Mouse (Mus musculus): ENCODE data around the gene Dnajc17. TPM values are rescaled to one million over a fixed set of nuclear protein-coding genes. Genes with fewer than 3 reads are reported as not detected.

The Dnajc17 gene
- polyA plus RNA-seq (2014; fragmentation: Nextera tagmentation; extraction: Ambion mirVana), result 25.9 and 26.2 TPM in 2 replicates

DNA sequence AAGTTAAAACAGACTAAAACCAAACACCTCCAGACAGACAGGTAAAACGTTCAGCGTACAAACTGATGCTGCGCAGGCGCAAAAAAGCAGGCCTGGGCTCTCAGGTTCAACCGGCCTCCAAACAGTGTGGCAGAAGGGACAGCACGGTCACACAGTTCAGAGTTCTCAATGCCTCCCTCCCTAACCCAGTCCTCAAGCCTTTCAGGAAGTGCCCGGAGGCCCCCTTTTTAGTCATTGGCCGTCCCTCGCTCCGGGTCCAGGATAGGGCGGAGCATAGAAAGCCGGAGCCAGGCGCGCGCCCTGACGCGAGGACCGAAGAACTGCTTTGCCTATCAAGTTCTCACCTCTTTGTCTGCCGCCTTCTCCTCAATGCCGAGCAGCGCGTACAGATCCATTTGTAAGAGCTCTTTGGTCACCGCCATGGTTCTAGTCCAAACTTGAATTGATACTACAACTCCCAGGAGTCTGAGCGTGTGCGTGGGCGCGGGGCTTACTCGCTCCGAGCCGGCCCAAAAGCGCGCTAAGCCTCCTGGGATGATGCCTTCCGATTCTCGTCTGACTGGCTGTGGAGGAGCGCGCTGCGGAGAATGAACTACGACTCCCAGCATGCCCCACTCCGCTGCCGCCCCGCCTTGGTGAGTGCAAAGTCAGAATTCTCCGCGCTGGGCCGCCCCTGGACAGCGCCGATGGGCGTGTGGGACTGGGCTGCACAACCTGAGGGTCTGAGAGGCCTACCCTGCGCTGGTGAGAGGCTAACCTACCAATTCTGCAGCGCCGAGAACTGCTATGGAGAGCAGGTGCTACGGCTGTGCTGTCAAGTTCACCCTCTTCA is at the start of gene Dnajc17, which contains the start of gene Zfyve19:
Gene Dnajc17 (minus strand): TSS at position 452 of the 832 bp plus-strand sequence.
Gene Zfyve19 (plus strand): TSS at position 274 of the 832 bp plus-strand sequence.
- Histone ChIP-seq H3K9ac (replicated peaks; ENCODE audit: low read length) (peak within 1 kb of the TSS; percentile 74), H3K9me3 (replicated peaks; ENCODE audit: control insufficient read depth, low read length) (no peaks in the 10 kb centered on the region), H3K4me1 (ENCODE audit: control insufficient read depth, insufficient read depth, low read length) (0 out of 2 replicates have a peak, but pooled peaks cover 3% of the 10 kb centered on the region), H3K27me3 (ENCODE audit: control insufficient read depth, insufficient read depth, low read length) (no peaks in the 10 kb centered on the region), H3K27ac (replicated peaks; ENCODE audit: low read depth, low read length) (peak within 1 kb of the TSS; percentile 64), H3K36me3 (replicated peaks; ENCODE audit: control insufficient read depth, insufficient read depth, low read depth, low read length) (no peaks in the 10 kb centered on the region), H3K4me3 (ENCODE audit: low read depth, low read length) (peak within 1 kb of the TSS; percentile 73), H3K4me2 (ENCODE audit: low read depth, low read length) (peak within 1 kb of the TSS; percentile 49)
- ATAC-seq (replicated peaks; ENCODE audit: insufficient number of reproducible peaks, low FRiP score, low TSS enrichment, low read depth), result peak; percentile 99
- peak; percentile 99 for DNase-seq (ENCODE audit: low spot score)
- WGBS, result under 1% methylated on average over 51 of the region's 51 CpGs

DNA sequence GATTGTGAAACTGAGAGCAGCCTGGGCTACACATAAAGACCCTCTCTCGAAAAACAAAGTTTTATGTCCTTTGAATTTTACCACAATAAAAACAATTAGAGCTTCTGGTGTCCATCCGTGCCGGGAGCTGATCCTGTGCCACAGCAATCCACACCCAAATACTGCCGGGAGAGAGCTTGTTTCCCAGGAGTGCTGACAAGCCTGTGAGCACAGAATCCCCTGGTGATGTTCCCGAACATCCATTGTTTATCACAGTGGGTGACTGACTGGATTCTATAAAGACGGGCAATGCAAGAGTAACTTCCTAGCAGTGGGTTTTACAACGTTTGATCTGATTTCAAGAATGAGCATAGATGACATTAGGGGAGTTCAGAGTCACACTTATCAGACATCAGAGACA is 46.4 kb upstream of the Dnajc17 start:
- Histone ChIP-seq H3K9ac (replicated peaks; ENCODE audit: low read length) (peak overlapping the region; percentile 22; the same call in 1 of the 2 replicates), H3K36me3 (replicated peaks; ENCODE audit: control insufficient read depth, insufficient read depth, low read depth, low read length) (no peaks in the 10 kb centered on the region), H3K4me1 (ENCODE audit: control insufficient read depth, insufficient read depth, low read length) (no peaks in the 10 kb centered on the region), H3K9me3 (replicated peaks; ENCODE audit: control insufficient read depth, low read length) (no peaks in the 10 kb centered on the region), H3K27ac (replicated peaks; ENCODE audit: low read depth, low read length) (no peak overlapping the region), H3K4me2 (ENCODE audit: low read depth, low read length) (no peak overlapping the region), H3K4me3 (ENCODE audit: low read depth, low read length) (no peak overlapping the region), H3K27me3 (ENCODE audit: control insufficient read depth, insufficient read depth, low read length) (no peaks in the 10 kb centered on the region)
- ATAC-seq (replicated peaks; ENCODE audit: insufficient number of reproducible peaks, low FRiP score, low TSS enrichment, low read depth) (no peak), DNase-seq (ENCODE audit: low spot score) (no peak)
- 19% methylated on average over 7 of the region's 7 CpGs for WGBS

DNA sequence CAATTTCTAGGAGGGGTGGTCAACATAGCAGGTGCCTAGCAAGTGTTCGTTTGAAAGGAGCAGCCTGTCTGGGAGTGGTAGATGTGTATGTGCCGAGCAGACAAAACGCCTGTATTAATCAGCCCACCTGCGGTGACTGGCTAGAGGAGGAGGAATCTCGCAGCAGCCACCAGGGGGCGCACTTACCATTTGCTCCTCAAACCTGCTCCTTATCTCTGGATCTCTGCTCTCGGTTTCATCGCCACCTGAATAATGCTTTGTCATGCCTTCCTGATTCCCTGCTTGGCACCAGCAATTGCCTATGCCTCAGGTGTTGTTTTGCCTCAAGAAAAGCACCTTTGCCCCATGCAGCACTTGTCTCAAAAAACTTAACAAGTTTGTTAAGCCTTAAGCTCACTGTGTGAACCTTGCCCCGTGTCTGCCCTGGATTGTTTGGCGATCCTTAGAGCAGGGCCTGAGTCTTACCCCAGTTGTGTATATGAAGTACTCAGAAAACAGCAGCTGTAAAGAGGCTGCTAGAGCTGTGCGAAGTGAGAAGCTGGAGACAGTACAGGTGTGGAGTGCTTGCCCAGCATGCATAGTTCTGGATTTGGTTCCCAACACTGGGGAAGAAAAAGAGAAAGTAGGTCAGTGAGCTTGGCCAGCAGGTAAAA is 42.4 kb upstream of the Dnajc17 start:
- H3K9ac ChIP-seq (replicated peaks; ENCODE audit: low read length), result no peak overlapping the region
- H3K9me3 ChIP-seq (replicated peaks; ENCODE audit: control insufficient read depth, low read length), result no peaks in the 10 kb centered on the region
- H3K36me3 ChIP-seq (replicated peaks; ENCODE audit: control insufficient read depth, insufficient read depth, low read depth, low read length), result no peaks in the 10 kb centered on the region
- DNase-seq (ENCODE audit: low spot score), result peak; percentile 90
- H3K4me3 ChIP-seq (ENCODE audit: low read depth, low read length), result no peak overlapping the region
- 15% methylated on average over 11 of the region's 11 CpGs for WGBS
- no peaks in the 10 kb centered on the region for H3K27me3 ChIP-seq (ENCODE audit: control insufficient read depth, insufficient read depth, low read length)
- H3K4me1 ChIP-seq (ENCODE audit: control insufficient read depth, insufficient read depth, low read length), result no peaks in the 10 kb centered on the region
- no peak overlapping the region for H3K27ac ChIP-seq (replicated peaks; ENCODE audit: low read depth, low read length)
- H3K4me2 ChIP-seq (ENCODE audit: low read depth, low read length), result no peak overlapping the region
- ATAC-seq (replicated peaks; ENCODE audit: insufficient number of reproducible peaks, low FRiP score, low TSS enrichment, low read depth), result peak; percentile 73

DNA sequence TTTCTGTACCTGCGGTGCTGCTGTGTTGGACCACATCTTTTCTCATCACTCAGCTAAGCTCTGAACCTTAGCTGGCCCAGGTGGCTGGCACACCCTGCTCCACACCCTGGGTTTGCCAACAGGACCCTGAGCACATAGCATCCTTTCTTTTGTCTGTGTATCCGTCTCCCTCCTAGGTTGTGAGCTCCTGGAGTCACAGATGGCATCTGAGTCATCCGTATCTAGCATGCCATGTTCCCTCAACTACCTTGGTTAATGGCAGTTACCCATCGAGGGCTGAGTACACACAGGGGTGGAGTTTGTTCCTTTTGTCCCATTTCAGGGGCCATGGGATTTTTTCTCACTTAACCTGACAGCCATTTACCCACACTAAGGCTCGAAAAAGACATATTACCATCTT is 41.8 kb upstream of the Dnajc17 start:
- Histone ChIP-seq H3K4me2 (ENCODE audit: low read depth, low read length) (no peak overlapping the region), H3K4me1 (ENCODE audit: control insufficient read depth, insufficient read depth, low read length) (no peaks in the 10 kb centered on the region), H3K9ac (replicated peaks; ENCODE audit: low read length) (0 out of 2 replicates have a peak overlapping the region, but pooled peaks have one; percentile 9), H3K27me3 (ENCODE audit: control insufficient read depth, insufficient read depth, low read length) (no peaks in the 10 kb centered on the region), H3K9me3 (replicated peaks; ENCODE audit: control insufficient read depth, low read length) (no peaks in the 10 kb centered on the region), H3K27ac (replicated peaks; ENCODE audit: low read depth, low read length) (no peak overlapping the region), H3K4me3 (ENCODE audit: low read depth, low read length) (no peak overlapping the region), H3K36me3 (replicated peaks; ENCODE audit: control insufficient read depth, insufficient read depth, low read depth, low read length) (no peaks in the 10 kb centered on the region)
- WGBS, result 61% methylated on average over 5 of the region's 5 CpGs
- ATAC-seq (replicated peaks; ENCODE audit: insufficient number of reproducible peaks, low FRiP score, low TSS enrichment, low read depth) (no peak), DNase-seq (ENCODE audit: low spot score) (no peak)

DNA sequence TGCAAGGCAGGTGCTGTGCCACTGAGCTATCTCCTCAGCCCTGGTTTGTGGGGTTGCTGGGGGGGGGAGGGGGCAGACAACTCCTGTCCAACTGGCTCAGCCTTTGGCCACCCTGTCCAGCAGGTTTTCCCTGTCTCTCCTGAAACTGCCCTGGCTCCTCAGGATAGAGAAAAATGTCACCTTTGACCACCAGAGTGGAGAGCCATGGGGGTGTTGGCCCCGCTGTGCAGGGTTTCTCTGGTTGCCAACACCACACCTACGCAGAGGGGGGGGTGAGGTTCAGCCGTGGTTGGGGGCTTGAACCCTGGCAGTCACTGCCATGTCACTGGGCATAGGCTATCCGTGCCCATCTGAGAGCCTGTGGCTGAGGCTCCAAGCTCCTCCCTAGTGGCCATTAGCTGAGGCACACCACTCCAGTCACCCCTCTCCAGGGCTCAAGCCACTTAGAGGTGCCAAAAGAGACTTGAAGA is 41.0 kb upstream of the Dnajc17 start:
- Histone ChIP-seq H3K9ac (replicated peaks; ENCODE audit: low read length) (no peak overlapping the region), H3K27ac (replicated peaks; ENCODE audit: low read depth, low read length) (no peak overlapping the region), H3K4me3 (ENCODE audit: low read depth, low read length) (no peak overlapping the region), H3K4me2 (ENCODE audit: low read depth, low read length) (no peak overlapping the region), H3K9me3 (replicated peaks; ENCODE audit: control insufficient read depth, low read length) (no peaks in the 10 kb centered on the region), H3K36me3 (replicated peaks; ENCODE audit: control insufficient read depth, insufficient read depth, low read depth, low read length) (no peaks in the 10 kb centered on the region), H3K27me3 (ENCODE audit: control insufficient read depth, insufficient read depth, low read length) (no peaks in the 10 kb centered on the region), H3K4me1 (ENCODE audit: control insufficient read depth, insufficient read depth, low read length) (no peaks in the 10 kb centered on the region)
- ATAC-seq (replicated peaks; ENCODE audit: insufficient number of reproducible peaks, low FRiP score, low TSS enrichment, low read depth) (no peak), DNase-seq (ENCODE audit: low spot score) (no peak)
- whole genome bisulfite sequencing, result 58% methylated on average over 4 of the region's 4 CpGs

DNA sequence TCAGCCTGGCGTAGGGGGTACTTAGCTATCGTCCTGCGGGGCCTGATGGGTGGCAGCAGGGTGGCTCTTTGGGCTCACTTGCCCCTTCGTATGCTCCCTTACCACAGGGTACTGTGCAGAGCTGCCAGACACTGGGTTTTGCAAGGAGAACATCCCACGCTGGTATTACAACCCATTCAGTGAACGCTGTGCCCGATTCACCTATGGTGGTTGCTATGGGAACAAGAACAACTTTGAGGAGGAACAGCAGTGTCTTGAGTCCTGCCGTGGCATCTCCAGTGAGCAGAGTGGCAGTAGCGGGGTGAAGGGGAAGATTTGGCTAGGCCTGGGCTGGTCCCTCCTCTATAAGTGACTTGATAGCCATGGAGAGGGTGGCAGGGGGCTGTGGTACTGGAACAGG is 39.3 kb upstream of the Dnajc17 start:
- Histone ChIP-seq H3K27me3 (ENCODE audit: control insufficient read depth, insufficient read depth, low read length) (no peaks in the 10 kb centered on the region), H3K4me3 (ENCODE audit: low read depth, low read length) (no peak overlapping the region), H3K9me3 (replicated peaks; ENCODE audit: control insufficient read depth, low read length) (no peaks in the 10 kb centered on the region), H3K27ac (replicated peaks; ENCODE audit: low read depth, low read length) (no peak overlapping the region), H3K9ac (replicated peaks; ENCODE audit: low read length) (no peak overlapping the region), H3K4me1 (ENCODE audit: control insufficient read depth, insufficient read depth, low read length) (no peaks in the 10 kb centered on the region), H3K4me2 (ENCODE audit: low read depth, low read length) (no peak overlapping the region), H3K36me3 (replicated peaks; ENCODE audit: control insufficient read depth, insufficient read depth, low read depth, low read length) (no peaks in the 10 kb centered on the region)
- ATAC-seq (replicated peaks; ENCODE audit: insufficient number of reproducible peaks, low FRiP score, low TSS enrichment, low read depth), result no peak
- no peak for DNase-seq (ENCODE audit: low spot score)
- 84% methylated on average over 9 of the region's 9 CpGs for WGBS

DNA sequence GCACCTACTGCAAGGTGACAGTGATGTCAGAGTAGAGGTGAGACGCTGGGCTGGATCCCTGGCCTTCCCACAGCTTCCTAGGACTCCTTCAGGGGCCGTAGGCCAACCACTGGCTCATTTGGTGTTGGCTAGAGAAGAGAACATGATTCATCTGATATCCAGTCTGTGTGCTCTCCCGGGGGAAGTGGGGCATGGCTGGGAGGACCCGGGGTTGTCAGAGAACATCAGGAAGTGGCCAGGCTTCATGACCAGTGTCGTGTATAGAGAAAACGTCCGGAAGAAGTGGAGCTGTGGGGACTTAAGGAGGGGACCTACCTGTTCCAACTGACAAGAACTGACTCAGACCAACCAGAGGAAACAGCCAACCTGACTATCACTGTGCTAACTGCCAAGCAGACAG is 36.7 kb upstream of the Dnajc17 start:
- Histone ChIP-seq H3K4me2 (ENCODE audit: low read depth, low read length) (no peak overlapping the region), H3K4me3 (ENCODE audit: low read depth, low read length) (no peak overlapping the region), H3K4me1 (ENCODE audit: control insufficient read depth, insufficient read depth, low read length) (no peaks in the 10 kb centered on the region), H3K27ac (replicated peaks; ENCODE audit: low read depth, low read length) (no peak overlapping the region), H3K36me3 (replicated peaks; ENCODE audit: control insufficient read depth, insufficient read depth, low read depth, low read length) (no peaks in the 10 kb centered on the region), H3K9ac (replicated peaks; ENCODE audit: low read length) (no peak overlapping the region), H3K9me3 (replicated peaks; ENCODE audit: control insufficient read depth, low read length) (no peaks in the 10 kb centered on the region), H3K27me3 (ENCODE audit: control insufficient read depth, insufficient read depth, low read length) (no peaks in the 10 kb centered on the region; the same call in 1 of the 2 replicates)
- DNase-seq (ENCODE audit: low spot score), result no peak
- no peak for ATAC-seq (replicated peaks; ENCODE audit: insufficient number of reproducible peaks, low FRiP score, low TSS enrichment, low read depth)
- 86% methylated on average over 7 of the region's 7 CpGs for WGBS

DNA sequence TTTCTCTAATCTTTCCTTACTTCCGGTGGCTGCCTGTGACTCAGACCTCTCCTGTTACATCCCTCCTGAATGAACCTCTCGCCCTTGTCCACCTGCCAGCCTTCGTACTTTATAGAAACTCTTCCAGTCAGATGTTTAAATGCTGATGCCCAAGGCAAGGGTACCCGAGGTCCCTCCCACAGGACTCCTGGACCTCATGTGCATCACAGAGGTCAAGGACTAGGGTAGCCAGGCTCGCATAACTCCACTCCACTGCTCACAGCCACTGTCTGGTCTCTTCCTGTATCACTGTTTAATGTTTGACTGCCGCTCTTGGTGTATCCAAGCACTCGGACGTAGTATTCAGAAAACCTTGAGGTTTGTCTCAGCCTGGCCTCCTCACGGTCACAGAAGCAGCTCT is 34.0 kb upstream of the Dnajc17 start:
- ATAC-seq (replicated peaks; ENCODE audit: insufficient number of reproducible peaks, low FRiP score, low TSS enrichment, low read depth) (no peak), DNase-seq (ENCODE audit: low spot score) (no peak)
- Histone ChIP-seq H3K4me2 (ENCODE audit: low read depth, low read length) (no peak overlapping the region), H3K9ac (replicated peaks; ENCODE audit: low read length) (no peak overlapping the region), H3K27me3 (ENCODE audit: control insufficient read depth, insufficient read depth, low read length) (peaks cover 18% of the 10 kb centered on the region), H3K4me1 (ENCODE audit: control insufficient read depth, insufficient read depth, low read length) (0 out of 2 replicates have a peak, but pooled peaks cover under 1% of the 10 kb centered on the region), H3K4me3 (ENCODE audit: low read depth, low read length) (no peak overlapping the region), H3K9me3 (replicated peaks; ENCODE audit: control insufficient read depth, low read length) (no peaks in the 10 kb centered on the region), H3K36me3 (replicated peaks; ENCODE audit: control insufficient read depth, insufficient read depth, low read depth, low read length) (no peaks in the 10 kb centered on the region), H3K27ac (replicated peaks; ENCODE audit: low read depth, low read length) (no peak overlapping the region)
- 77% methylated on average over 9 of the region's 9 CpGs for whole genome bisulfite sequencing

Measured in embryonic facial prominence, embryonic 11.5 days (tissue).